ENCODE assay signal across 8 mouse cellular contexts in genomic region chr9:36833043-36833881, GRCm38 (mm10). TPM values are rescaled to one million over a fixed set of nuclear protein-coding genes. Genes with fewer than 3 reads are reported as not detected.
A peak's percentile ranks its signal among the peaks of the same experiment; 100 is the strongest.
DNase-seq lines count a peak whose midpoint lies in the region; ATAC-seq and TF ChIP-seq lines count a peak whose summit lies in the region.

No protein-coding gene starts in this region.

- TF ChIP-seq POLR2A in olfactory bulb, adult 2 months (IDR thresholded peaks at IDR 0.05; ENCODE audit: insufficient read depth, low read depth, low read length) = 0 out of 2 replicates have a peak, but pooled peaks have one; percentile 40

- DNase-seq in ovary, postnatal 10 days (ENCODE audit: low spot score) = peak; percentile 5
- no peak for DNase-seq in ovary, adult 18-20 months (ENCODE audit: low spot score)
- DNase-seq in embryo, embryonic 11.5 days (ENCODE audit: low read depth, low spot score) = peak; percentile 30
- peak; percentile 45 for DNase-seq in limb, embryonic 10.5 days (ENCODE audit: low spot score)
- DNase-seq in thymus, postnatal 10 days (ENCODE audit: low spot score in 2 of 2) = no peak
- no peak for DNase-seq in lung, postnatal 25 days (ENCODE audit: low spot score)

- no peaks in the 10 kb centered on the region for H3K9me3 ChIP-seq in limb, embryonic 10.5 days (replicated peaks)

- H3K4me3 ChIP-seq in limb, embryonic 10.5 days = peak overlapping the region; percentile 62
- H3K4me3 ChIP-seq in olfactory bulb, adult 2 months (ENCODE audit: insufficient read depth, low read depth, low read length) = peak overlapping the region; percentile 100

- ATAC-seq in hematopoietic stem cell, adult 5-6 weeks (replicated peaks in 1 of 2; ENCODE audit: insufficient read depth in 1 of 2, low FRiP score in 2 of 2, low TSS enrichment in 1 of 2, low read depth in 1 of 2, poor library complexity in 2 of 2, severe bottlenecking in 2 of 2) = peak; percentile 14 to 28; a peak in 2 of 4 replicates

- 4% methylated on average over 31 of the region's 31 CpGs for WGBS in limb, embryonic 10.5 days
- under 1% methylated on average over 31 of the region's 31 CpGs for WGBS in olfactory bulb, adult 2 months

- H3K27me3 ChIP-seq in limb, embryonic 10.5 days (ENCODE audit: low read depth, poor library complexity, severe bottlenecking) = peaks cover 45% of the 10 kb centered on the region

- TF ChIP-seq CTCF in olfactory bulb, adult 2 months (IDR thresholded peaks at IDR 0.05; ENCODE audit: insufficient read depth, low read depth, low read length) = no peak

- H3K27ac ChIP-seq in limb, embryonic 10.5 days = peak overlapping the region; percentile 56
- H3K27ac ChIP-seq in olfactory bulb, adult 2 months (ENCODE audit: insufficient read depth, low read depth, low read length) = peak overlapping the region; percentile 100

- peaks cover 19% of the 10 kb centered on the region for H3K4me1 ChIP-seq in limb, embryonic 10.5 days
- peaks cover 4% of the 10 kb centered on the region for H3K4me1 ChIP-seq in olfactory bulb, adult 2 months (ENCODE audit: control insufficient read depth, insufficient read depth, low read length)

- H3K36me3 ChIP-seq in limb, embryonic 10.5 days = no peaks in the 10 kb centered on the region

RNA-seq across cellular contexts. Expression of gene Fez1, which starts 11.6 kb away (rescaled TPM):
- 1.1 TPM in 1 of 2 replicates, not detected in the other for total RNA-seq in hematopoietic stem cell, adult 5-6 weeks (2017)
- polyA plus RNA-seq in limb, embryonic 10.5 days (2016; fragmentation: Nextera tagmentation; extraction: Ambion mirVana) = 10.0 and 10.1 TPM in 2 replicates
- not detected in 2 replicates for polyA plus RNA-seq in olfactory bulb, adult 2 months (2012; ENCODE audit: insufficient read depth, insufficient read length, low replicate concordance, missing spikeins)

RNA-seq across cellular contexts. Expression of gene Ei24, which starts 36.1 kb away (rescaled TPM):
- total RNA-seq in hematopoietic stem cell, adult 5-6 weeks (2017) = 42.8 and 45.1 TPM in 2 replicates
- 84.3 and 91.1 TPM in 2 replicates for polyA plus RNA-seq in limb, embryonic 10.5 days (2016; fragmentation: Nextera tagmentation; extraction: Ambion mirVana)
- 632 TPM in 1 of 2 replicates, not detected in the other for polyA plus RNA-seq in olfactory bulb, adult 2 months (2012; ENCODE audit: insufficient read depth, insufficient read length, low replicate concordance, missing spikeins)

Comparison
In these comparisons a context has a peak if more than half of its experiments do, and no peak if none do; other contexts are left out.
1. DNase-seq: peak in ovary, postnatal 10 days (single experiment), embryo, embryonic 11.5 days (single experiment) and limb, embryonic 10.5 days (single experiment); none in ovary, adult 18-20 months (single experiment), thymus, postnatal 10 days (0 of 2) and lung, postnatal 25 days (single experiment).
2. RNA of gene Fez1, which starts 11.6 kb away (polyA plus RNA-seq): not detected in olfactory bulb, adult 2 months; 10.0 to 10.1 TPM in limb, embryonic 10.5 days; every median in the first group is over 10 times any median in the second.